Mouse (Mus musculus): ENCODE data around the gene Siae.

GRCm38 (mm10) chr9:37615220-37615619, 59.7 kb downstream of the Siae start:
- TF ChIP-seq POLR2A (IDR thresholded peaks at IDR 0.05; ENCODE audit: low read depth, low read length) (no peak), CTCF (IDR thresholded peaks at IDR 0.05; ENCODE audit: extremely low read depth, insufficient read length, insufficient replicate concordance, low read depth, low read length) (no peak)
